Mouse (Mus musculus): ENCODE measurements around the gene Ntsr2.

The Ntsr2 gene

DNA sequence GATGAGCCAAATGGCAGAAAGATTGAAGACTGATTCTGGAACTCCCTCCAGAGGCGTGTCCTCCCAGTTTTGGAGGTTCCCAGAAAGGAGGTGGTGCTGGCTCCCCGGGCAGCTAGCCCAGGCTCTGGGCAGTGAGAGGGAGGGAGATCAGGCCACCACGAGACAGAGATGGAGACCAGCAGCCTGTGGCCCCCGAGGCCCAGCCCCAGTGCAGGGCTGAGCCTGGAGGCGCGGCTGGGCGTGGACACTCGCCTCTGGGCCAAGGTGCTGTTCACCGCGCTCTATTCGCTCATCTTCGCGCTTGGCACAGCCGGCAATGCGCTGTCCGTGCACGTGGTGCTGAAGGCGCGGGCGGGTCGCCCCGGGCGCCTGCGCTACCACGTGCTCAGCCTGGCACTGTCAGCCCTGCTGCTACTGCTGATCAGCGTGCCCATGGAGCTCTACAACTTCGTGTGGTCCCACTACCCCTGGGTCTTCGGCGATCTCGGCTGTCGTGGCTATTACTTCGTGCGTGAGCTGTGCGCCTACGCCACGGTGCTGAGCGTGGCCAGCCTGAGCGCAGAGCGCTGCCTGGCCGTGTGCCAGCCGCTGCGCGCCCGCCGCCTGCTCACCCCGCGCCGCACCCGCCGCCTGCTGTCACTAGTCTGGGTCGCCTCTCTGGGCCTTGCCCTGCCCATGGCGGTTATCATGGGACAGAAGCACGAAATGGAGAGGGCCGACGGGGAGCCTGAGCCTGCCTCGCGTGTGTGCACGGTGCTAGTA is at the start of gene Ntsr2:
TSS of gene Ntsr2 (plus strand) at position 51 of the 762 bp plus-strand sequence.
- peak; percentile 12 for DNase-seq

DNA sequence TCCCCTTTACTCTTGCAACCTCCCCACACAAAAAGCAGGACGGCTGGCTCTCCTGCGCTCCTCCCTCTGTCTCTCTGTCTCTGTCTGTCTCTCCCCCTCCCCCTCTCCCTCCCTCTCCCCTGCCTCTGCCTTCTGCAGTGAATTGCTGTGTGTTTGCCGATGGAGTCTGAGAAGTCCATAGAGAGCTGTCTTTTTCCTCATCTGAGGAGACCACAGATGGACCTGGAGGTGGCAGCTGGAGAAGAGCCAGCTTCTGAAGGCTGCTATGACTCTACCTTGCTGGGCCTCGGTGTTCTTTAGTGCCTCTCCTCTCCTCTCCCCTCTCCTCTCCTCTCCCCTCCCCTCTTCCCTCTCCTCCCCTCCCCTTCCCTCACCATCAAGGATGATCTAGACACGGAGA is 47.6 kb upstream of the Ntsr2 start:
- no peak for DNase-seq

DNA sequence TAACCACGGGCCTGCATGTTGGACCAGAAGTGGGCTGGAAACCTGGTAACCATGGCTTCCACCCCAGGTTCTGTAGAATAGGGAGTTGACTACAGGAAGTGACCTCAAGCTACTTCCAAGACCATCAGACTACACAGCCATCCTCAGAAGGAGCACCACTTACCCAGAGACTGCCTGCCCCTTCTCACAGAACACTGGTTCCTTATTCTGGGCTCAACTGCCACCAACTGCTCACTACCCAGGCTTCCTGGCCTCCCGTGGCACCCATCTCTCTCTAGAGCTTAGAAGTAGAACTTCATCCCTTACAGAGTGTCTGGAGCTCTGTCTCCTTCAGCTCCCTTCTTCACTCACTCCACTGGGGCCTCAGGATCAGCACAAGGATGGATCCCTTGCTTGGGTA is 42.2 kb upstream of the Ntsr2 start, which contains the start of gene Lpin1:
TSS of gene Lpin1 (minus strand) at position 31 of the 400 bp plus-strand sequence.
- DNase-seq: no peak

DNA sequence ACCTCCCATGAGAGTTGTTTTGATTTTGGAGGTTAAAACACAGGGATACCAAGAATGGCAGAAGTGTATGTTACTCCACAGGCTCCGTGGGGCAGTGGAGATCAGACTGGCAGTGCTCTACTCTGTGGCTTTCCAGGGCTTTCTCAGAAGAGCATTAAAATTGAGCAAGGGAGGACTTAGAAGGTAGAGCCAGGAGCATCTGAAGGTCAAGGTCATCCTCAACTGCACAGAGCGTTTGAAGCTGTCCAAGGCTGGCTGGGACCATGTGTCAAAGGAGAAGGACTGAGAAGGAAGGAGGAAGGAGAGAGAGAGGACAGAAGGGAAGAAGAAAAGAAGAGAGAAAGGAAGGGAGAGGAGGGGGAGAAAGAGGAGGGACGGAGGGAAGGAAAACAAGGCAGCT is 38.6 kb upstream of the Ntsr2 start:
- DNase-seq: no peak

DNA sequence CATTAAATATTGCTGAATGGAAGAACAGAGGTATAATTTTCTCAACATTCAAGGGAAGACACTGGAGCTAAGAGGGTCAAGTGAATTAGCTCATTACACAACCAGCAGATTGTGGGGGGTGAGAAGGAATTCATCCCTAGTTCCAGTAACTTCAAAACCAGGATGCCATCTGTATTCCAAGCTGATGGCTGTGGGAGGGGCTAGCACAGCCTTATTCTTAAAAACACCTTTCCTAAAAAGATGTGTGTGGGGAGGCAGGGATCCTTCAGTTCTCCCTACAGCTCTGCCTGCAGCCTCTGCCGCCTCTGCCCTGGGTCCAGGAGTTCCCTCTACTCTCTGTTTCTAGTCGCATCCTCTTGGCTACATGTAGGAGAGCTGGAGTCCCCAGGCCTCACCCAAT is 37.4 kb upstream of the Ntsr2 start:
- DNase-seq: no peak

DNA sequence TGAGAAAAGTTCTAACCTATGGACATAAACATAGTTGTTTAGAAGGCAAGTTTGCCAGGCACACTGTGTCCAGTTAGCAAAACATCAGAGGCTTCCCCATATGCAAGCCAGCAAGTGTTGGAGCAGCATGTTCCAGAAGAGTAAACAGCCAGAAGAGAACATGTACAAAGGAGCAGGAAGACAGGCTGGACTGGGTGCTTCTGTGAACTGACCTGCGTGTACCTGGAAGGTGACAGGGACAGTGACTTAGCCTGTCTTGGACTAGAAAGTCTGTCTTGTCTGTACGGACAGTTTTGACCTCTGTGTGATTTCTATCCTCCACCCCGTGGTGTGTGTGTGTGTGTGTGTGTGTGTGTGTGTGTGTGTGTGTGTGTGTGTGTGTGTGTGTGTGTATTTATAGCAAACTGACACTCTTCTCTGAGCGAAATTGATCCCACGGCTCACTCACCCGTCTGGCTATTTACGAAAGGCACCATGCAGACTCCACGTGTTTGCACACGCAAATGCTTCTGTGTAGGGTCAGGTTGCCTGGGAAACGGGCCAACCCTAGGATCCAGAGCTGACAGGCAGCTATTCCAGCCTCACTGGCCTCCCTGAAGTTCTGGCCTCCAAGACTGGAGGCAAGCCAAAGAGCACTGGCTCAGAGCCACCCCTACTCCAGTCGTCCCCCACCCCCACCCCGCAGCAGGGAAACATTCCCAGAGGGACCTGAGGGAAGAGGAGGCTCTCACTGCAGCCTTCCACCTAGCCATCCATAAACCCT is 34.5 kb upstream of the Ntsr2 start:
- peak; percentile 32 for DNase-seq

DNA sequence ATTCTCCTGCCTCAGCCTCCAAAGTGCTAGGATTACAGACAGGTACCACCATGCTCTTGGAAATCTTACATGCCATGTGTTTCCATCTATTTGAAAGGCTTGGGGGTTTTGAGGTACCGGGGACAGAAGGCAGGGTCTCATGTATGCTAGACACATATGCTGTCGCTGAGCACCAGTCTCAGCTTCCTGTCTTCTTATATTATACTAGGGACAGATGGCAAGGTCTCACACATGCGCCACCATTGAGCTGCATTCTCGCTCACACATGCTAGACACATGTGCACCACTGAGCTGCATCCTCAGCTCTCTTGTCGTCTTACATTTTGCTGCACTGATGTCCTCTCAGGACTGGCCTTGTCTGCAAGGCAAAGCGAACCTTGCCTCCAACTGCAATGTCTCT is 33.7 kb upstream of the Ntsr2 start:
- DNase-seq: no peak

DNA sequence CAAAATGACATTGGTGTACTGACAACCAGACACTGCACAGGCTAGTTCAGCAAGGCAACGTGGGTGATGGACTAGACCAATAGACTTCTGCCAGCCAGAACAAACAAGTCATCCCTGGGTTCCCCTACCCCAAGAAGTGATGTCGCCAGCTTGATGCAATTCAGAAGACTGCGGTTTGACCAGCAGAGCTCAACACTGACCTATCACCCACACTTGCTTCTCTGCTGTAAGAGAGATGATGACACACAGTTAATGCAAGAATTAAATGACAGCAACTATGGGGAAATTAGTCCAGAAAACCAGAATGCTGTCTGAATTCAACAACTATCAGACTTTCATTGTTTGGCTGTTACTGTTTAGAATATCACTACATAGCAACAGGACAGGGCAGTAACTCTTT is 33.0 kb upstream of the Ntsr2 start:
- no peak for DNase-seq

DNA sequence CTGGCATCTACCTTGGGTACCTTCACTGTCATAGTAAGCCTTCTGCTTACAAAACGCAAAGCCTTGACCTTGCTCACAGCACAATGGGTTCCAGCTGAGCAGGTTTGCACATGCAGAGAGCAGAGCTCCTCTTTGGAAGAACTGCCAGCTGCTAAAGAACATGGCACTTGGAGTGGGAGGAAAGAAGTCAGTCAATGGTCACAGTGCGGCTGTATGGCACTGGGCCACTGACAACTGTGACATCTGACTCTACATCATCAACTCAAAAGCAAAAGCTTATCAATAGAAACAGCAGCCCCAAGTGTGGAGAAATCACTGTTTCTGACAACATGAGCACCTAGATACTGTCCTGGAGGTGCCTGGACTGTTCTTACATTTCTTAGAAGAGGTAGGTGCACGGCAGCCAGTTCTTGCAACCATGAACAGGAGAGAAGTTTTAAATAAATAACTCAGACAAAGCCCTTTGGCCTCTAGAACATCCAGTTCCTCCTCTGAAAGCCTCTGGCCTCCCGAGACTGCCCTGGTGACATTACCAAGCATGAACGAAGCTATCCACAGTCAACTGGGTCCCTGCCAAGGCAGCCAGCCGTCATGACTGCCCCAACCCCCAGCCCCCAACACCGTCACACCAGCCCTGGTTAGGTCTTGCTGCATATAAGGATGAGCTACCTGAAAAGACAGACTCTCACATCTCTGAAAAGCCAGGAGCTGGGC is 22.9 kb upstream of the Ntsr2 start:
- no peak for DNase-seq

DNA sequence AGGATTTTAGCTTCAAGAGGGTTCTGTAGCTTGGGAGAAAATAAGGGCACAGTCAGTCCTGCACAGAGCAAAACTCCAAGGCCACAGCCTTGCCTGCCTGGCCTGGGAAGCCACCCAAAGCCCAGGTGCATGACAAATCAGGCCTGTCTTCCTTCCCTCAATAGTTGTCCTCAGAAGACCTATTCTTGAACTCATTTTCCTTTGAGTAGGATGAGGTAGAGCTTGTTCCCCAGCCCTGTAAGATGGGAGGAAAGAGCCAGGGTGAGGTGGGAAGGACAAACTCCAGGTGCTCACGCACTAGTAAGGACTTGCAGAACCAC is 22.4 kb upstream of the Ntsr2 start:
- DNase-seq: no peak

DNA sequence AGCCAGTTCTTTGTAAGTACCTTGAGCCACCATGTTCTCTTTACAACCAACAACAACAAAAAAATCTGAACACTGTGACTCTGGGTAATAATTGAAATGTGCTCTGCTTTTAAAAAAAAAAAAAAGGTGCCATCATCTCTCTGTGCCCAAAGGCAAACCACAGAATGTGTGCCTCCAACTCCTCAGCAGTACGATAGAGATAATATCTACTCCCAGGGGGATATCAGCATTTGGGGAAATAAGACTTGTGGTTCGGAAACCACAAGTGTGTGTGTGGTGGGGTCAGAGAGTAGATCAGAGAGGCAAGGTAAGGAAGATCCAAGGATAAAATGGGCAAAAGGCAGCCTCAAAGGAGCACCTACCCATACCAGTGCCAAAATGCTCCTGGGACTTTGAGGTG is 21.8 kb upstream of the Ntsr2 start:
- DNase-seq: no peak

DNA sequence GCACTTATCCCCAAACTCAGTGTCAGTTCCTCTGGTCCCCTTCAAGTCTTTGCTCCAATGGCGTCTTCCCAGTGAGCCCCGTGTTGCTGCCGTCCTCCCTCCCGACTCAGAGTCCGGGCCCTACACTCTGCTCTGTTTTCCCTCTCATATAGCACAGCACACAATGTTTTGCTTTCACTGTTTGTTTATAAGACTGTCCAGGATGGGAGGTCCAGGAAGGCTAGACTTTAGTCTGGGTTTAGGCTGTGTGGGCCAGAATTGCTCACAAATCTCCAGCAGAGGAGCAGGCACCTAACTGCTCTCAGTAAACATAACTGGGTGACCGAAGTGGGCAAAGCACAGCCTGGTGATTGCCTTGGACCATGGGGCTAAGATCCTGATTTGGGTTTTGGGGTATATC is 19.9 kb upstream of the Ntsr2 start:
- no peak for DNase-seq

DNA sequence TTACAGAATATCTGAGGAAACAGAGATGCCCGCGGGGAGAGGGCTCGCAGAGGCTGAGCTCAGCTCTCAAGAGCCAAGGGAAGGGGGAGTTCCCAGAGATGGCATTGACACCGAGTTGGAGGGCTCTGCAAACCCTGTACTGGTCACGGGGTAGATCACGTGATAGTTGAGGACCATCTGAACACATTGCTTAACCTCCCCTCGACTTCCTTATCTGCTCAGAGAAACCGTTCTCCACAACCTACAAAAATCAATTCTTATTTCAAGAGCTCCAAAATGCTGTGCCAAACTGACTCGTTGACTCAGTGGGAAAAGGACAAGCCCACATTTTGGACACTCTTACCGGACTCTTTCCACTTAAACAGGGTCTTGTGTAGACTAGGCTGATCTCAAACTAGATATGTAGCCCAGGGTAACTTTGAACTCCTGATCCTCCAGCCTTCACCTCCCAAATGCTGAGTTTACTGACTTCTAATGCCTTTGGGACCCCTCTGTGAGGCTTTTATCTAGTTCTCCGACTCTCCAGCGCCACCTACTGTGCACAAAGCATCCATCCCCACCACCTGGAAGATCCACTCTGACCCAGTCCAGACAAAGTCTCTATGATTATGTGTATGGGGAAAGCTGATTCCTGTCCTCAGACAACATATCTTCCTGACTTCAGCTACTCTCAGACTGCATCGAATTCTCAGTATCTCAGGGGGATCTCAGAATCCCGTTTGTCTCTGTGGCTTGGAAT is 18.9 kb upstream of the Ntsr2 start:
- DNase-seq: no peak

DNA sequence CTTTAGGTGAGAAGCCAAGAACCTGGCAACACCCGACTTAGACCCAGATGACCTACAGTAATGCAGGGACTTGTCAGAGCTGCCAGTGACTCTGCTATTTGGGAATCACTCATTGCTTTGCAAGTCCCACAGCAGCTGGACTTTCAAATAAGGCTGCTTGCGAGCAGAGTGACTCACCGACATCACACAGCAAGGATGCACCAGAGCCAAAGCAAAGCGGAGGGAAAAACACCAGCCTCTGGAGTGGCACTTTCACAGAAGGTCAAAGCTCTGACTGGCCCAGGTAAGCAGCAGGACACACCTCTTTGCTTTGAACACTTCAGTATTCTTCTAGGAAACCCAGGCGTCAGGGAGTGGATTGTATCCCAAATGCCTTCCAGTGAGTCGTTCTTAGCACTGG is 17.4 kb upstream of the Ntsr2 start:
- DNase-seq: no peak

DNA sequence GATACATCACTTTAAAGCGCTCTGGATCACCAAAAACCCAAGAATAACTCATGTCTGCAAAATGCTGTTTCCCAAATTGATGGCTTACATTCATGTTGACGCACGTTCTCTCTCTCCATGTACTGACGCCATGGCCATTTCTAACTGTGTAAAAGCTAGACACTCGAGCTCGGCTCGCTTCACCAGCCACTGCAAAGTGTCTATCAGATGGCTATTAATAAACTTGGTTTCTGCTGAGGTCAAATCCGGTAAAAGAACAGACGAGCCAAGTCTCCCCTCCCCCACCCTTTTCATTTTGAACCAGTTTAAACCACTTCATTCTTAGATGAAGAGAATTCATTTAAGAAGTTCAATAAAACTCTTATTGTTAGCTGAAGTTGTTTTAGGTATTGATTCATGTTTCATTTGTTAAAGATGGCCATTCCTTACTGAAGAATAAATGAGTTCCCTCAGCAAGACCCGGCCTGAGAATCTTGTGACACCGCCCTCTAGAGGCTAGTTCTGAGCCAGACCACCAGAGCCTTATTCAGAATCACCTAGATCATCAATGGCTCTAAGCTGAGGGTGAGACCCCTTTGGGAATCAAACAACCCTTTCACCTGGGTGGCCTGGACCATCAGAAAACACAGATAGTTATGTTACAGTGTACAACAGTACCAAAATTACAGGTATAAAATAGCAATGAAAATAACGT is 14.0 kb upstream of the Ntsr2 start:
- no peak for DNase-seq

DNA sequence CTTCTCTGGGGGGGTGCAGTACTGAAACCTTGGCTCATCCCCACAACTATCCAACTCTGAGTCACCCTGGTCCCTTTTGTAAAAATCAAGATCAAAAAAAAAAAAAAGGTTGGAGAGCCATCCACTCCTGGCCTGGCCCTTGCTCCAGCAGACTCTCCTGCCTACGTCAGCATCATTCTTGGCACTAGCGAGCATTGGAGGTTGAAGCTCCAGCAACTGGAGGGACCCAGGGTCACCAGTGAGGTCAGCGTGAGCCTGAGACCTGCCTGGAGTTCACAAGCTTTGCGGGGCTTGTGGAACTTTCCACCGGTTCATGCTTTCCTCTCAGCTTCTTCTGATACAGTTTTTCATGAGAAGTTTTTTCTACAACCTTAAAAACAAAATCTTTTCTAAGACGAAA is 13.1 kb upstream of the Ntsr2 start:
- no peak for DNase-seq

DNA sequence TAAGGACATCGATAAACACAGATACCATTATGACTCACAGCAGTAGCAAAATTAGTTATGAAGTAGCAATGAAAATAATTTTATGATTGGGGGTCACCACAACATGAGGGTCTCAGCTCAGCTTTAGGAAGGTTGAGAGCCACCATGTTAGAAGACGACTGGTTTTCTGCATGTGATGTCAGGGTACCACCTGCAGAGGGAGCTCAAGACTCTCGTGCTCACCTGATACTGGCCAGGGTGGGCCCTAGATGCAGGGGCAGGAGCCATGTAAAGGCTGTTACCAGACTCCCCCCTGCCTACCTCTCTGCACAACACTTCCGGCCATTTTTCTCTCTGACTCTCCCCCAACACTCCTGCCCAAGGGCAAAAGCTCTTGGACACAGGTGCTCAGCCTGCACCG is 11.2 kb upstream of the Ntsr2 start:
- DNase-seq: no peak

DNA sequence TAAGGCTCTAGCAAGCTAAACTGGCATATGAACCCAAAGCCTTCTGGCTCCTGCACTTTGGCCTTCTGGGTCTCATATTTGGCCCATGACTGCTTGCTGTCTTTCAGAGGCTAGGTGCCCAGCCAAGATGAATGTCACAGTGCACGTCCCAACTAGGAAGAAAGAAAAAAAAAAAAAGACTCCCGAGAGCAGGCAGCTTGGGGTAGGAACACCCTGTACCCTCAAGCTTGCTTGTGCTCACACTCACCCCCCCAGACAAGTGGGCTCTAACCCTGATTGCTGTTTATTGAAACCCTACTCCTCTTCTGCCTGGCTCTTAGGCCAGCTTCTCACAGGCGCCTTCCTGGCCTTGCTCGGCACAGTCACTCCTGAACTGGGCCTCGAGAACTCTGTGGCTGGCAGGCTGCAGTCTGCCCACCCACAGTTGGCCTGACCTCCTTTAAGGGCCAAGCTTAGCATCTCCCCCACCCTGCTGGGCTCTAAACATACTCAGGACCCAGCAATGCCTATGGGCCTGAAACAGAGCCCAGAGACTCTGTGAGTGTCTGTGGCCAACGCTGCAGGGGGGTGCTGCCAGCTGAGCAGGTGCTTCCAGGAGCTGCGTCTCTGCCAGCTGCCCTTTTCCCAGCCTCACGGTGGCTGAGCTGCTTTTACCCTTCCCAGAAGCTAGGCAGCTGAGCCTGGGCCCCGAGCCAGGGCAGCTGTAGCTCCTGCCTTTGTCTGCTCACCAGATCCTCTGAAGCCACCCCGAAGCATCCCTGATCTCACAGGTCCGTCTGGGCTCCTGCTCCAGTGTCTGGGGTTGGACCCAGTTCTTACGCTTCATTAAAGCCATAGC is 9.5 kb upstream of the Ntsr2 start:
- no peak for DNase-seq

DNA sequence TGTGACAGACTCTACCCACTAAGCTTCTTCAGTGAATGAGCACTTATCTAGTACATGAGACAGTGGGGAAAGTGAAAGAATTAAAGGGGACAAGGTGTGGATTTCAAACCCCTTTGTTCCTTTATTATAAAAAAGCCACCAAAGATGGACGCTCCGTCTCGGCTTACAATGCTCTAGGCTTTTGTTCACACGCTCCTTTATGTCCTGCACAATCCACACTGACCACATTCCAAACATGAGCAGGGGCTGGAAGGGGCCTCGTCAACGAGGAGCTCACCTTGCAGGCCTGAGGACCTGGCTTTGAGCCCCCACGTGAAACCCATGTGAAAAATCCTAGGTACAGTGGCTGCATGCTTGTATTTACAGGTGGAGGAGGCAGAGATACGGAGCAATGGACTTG is 8.5 kb upstream of the Ntsr2 start:
- DNase-seq: no peak

DNA sequence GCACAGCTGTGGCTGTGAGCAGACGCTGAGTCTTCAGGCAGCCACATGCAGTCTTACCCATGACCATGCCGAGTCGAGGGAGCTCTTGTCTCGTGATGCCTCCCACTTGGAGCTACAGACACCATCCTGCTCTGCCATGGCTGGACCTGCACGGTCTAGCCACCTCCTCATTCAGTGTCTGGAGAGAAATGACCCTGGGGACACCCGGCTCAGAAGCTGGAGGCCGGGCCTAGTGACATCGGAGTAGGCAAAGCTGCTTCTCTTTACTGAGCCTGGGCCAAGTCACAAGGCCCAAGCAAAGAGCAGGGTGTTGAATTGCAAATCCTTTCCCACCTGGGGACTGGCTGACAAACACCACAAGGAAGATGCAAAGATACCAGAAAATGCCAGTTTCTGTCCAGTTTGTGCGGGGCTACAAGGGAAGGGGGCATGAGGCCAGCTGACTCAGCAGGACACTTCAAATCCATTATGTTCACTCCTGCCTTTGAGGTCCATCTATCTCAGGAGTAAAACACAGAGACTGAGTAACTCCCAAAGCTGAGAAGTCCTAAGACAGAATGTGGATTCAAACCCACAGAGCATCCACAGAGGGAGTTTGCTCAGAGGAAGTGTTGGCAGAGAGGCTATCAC is 6.3 kb upstream of the Ntsr2 start:
- no peak for DNase-seq

DNA sequence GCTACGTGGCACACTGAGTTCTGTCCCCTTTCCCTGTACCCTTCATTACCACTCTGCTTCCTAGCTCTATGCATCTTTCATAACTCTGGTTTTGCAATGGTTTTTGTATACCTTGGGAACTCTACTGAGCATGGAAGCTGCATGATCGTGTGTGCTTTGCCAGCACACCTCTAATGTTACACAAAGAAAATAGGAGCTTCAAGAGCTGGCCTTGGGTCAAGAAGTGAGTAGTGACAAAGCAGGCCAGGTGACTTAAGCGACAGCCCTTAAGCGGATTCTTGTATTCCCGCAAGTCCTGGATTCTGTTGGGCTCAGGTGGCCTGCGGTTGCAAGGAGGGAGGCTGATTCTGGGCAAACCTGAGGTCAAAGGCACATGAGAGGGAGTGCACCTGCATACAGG is 4.9 kb upstream of the Ntsr2 start:
- DNase-seq: no peak
